Mouse (Mus musculus): ENCODE data around the gene Slc22a4. TPM values are rescaled to one million over a fixed set of nuclear protein-coding genes. Genes with fewer than 3 reads are reported as not detected.
A peak's percentile ranks its signal among the peaks of the same experiment; 100 is the strongest.

Gene Slc22a4
- total and polyA plus RNA-seq, 2 experiments from 2014 or later, result 0.96 to 2.1 TPM

- no peak overlapping the region for H3K9ac ChIP-seq (replicated peaks; ENCODE audit: low read depth, low read length)
- DNase-seq (ENCODE audit: low spot score), result no peak
- no peaks in the 10 kb centered on the region for H3K36me3 ChIP-seq (replicated peaks; ENCODE audit: control insufficient read depth, insufficient read depth, low read length)
- H3K4me1 ChIP-seq (ENCODE audit: control insufficient read depth, insufficient read depth), result 0 out of 2 replicates have a peak, but pooled peaks cover 8% of the 10 kb centered on the region
- peak overlapping the region; percentile 33; the same call in 1 of the 2 replicates for H3K27ac ChIP-seq (ENCODE audit: low read depth)
- H3K4me3 ChIP-seq (ENCODE audit: low read depth, low read length), result no peak overlapping the region
- TF ChIP-seq CTCF (IDR thresholded peaks at IDR 0.05; ENCODE audit: low read depth), result no peak
- no peak for TF ChIP-seq EP300 (IDR thresholded peaks at IDR 0.05; ENCODE audit: low read depth)
- 71% methylated on average over 4 of the region's 4 CpGs for WGBS
- H3K4me2 ChIP-seq (ENCODE audit: low read depth, low read length), result peak overlapping the region; percentile 71
- no peaks in the 10 kb centered on the region for H3K9me3 ChIP-seq (replicated peaks; ENCODE audit: control insufficient read depth, low read length)
- peaks cover 9% of the 10 kb centered on the region; the same call in 1 of the 2 replicates for H3K27me3 ChIP-seq (ENCODE audit: control insufficient read depth, insufficient read depth, low read length)
- no peak for ATAC-seq (ENCODE audit: insufficient read depth, low read depth)
These were observed 1.1 kb upstream of the Slc22a4 start for GRCm38 (mm10) chr11:54028997-54029396.

GRCm38 (mm10) chr11:54027131-54028043 is 503 bp downstream of the Slc22a4 start:
- H3K36me3 ChIP-seq (replicated peaks; ENCODE audit: control insufficient read depth, insufficient read depth, low read length), result no peaks in the 10 kb centered on the region
- 0 out of 2 replicates have a peak overlapping the region, but pooled peaks have one; percentile 39 for H3K9ac ChIP-seq (replicated peaks; ENCODE audit: low read depth, low read length)
- TF ChIP-seq EP300 (IDR thresholded peaks at IDR 0.05; ENCODE audit: low read depth), result no peak
- TF ChIP-seq CTCF (IDR thresholded peaks at IDR 0.05; ENCODE audit: low read depth), result no peak
- peak overlapping the region; percentile 71 for H3K4me2 ChIP-seq (ENCODE audit: low read depth, low read length)
- ATAC-seq (ENCODE audit: insufficient read depth, low read depth), result no peak; the same call in 1 of the 2 replicates
- 23% methylated on average over 31 of the region's 31 CpGs for WGBS
- no peak for DNase-seq (ENCODE audit: low spot score)
- no peaks in the 10 kb centered on the region for H3K9me3 ChIP-seq (replicated peaks; ENCODE audit: control insufficient read depth, low read length)
- H3K27me3 ChIP-seq (ENCODE audit: control insufficient read depth, insufficient read depth, low read length), result peaks cover 9% of the 10 kb centered on the region; the same call in 1 of the 2 replicates
- peak overlapping the region; percentile 44 for H3K4me3 ChIP-seq (ENCODE audit: low read depth, low read length)
- H3K27ac ChIP-seq (ENCODE audit: low read depth), result no peak overlapping the region
- H3K4me1 ChIP-seq (ENCODE audit: control insufficient read depth, insufficient read depth), result 0 out of 2 replicates have a peak, but pooled peaks cover 8% of the 10 kb centered on the region

- DNase-seq (ENCODE audit: low spot score) (no peak), ATAC-seq (ENCODE audit: insufficient read depth, low read depth) (no peak)
- Histone ChIP-seq H3K9ac (replicated peaks; ENCODE audit: low read depth, low read length) (no peak overlapping the region), H3K4me3 (ENCODE audit: low read depth, low read length) (no peak overlapping the region), H3K27me3 (ENCODE audit: control insufficient read depth, insufficient read depth, low read length) (peaks cover 9% of the 10 kb centered on the region; the same call in 1 of the 2 replicates), H3K27ac (ENCODE audit: low read depth) (no peak overlapping the region), H3K4me1 (ENCODE audit: control insufficient read depth, insufficient read depth) (0 out of 2 replicates have a peak, but pooled peaks cover 8% of the 10 kb centered on the region), H3K9me3 (replicated peaks; ENCODE audit: control insufficient read depth, low read length) (no peaks in the 10 kb centered on the region), H3K36me3 (replicated peaks; ENCODE audit: control insufficient read depth, insufficient read depth, low read length) (no peaks in the 10 kb centered on the region), H3K4me2 (ENCODE audit: low read depth, low read length) (no peak overlapping the region)
- TF ChIP-seq EP300 (IDR thresholded peaks at IDR 0.05; ENCODE audit: low read depth) (no peak), CTCF (IDR thresholded peaks at IDR 0.05; ENCODE audit: low read depth) (no peak)
- 46% methylated on average over 1 of the region's 1 CpGs for WGBS
These were observed 1.3 kb downstream of the Slc22a4 start for GRCm38 (mm10) chr11:54026491-54027041.

- TF ChIP-seq CTCF (IDR thresholded peaks at IDR 0.05; ENCODE audit: low read depth) (no peak), EP300 (IDR thresholded peaks at IDR 0.05; ENCODE audit: low read depth) (no peak)
- no peaks in the 10 kb centered on the region for H3K36me3 ChIP-seq (replicated peaks; ENCODE audit: control insufficient read depth, insufficient read depth, low read length)
- no peaks in the 10 kb centered on the region for H3K27me3 ChIP-seq (ENCODE audit: control insufficient read depth, insufficient read depth, low read length)
- WGBS, result 90% methylated on average over 5 of the region's 5 CpGs
- no peak overlapping the region for H3K4me3 ChIP-seq (ENCODE audit: low read depth, low read length)
- H3K9ac ChIP-seq (replicated peaks; ENCODE audit: low read depth, low read length), result no peak overlapping the region
- H3K4me2 ChIP-seq (ENCODE audit: low read depth, low read length), result no peak overlapping the region
- H3K4me1 ChIP-seq (ENCODE audit: control insufficient read depth, insufficient read depth), result no peaks in the 10 kb centered on the region
- no peaks in the 10 kb centered on the region for H3K9me3 ChIP-seq (replicated peaks; ENCODE audit: control insufficient read depth, low read length)
- no peak overlapping the region for H3K27ac ChIP-seq (ENCODE audit: low read depth)
- ATAC-seq (ENCODE audit: insufficient read depth, low read depth) (no peak), DNase-seq (ENCODE audit: low spot score) (no peak)
These were observed 6.3 kb downstream of the Slc22a4 start for GRCm38 (mm10) chr11:54021396-54022093.

Data from heart, postnatal 0 days (tissue).